Mouse (Mus musculus): ENCODE measurements around the gene Tssk3.

- no peak for TF ChIP-seq CTCF (IDR thresholded peaks at IDR 0.05; ENCODE audit: low read depth)
- no peak for TF ChIP-seq EP300 (IDR thresholded peaks at IDR 0.05; ENCODE audit: low read depth)
These were observed 8.1 kb upstream of the Tssk3 start for GRCm38 (mm10) chr4:129498941-129499340.
